Mouse (Mus musculus) stomach, postnatal 0 days (tissue): ENCODE data around the gene Insc. TPM values are rescaled to one million over a fixed set of nuclear protein-coding genes. Genes with fewer than 3 reads are reported as not detected.
A peak's percentile ranks its signal among the peaks of the same experiment; 100 is the strongest.

Experiments
- ATAC-seq: fragments of 200-750 bp; cut with Nextera tagmentation; 2 replicates; pipeline ENCODE4 v1.8.0; 2017; ENCODE audit not compliant: low FRiP score, low TSS enrichment
- DNase-seq: peaks from one replicate; pipeline ENCODE4 v3.0.0-alpha.2; 2016; ENCODE audit warnings: low spot score
- H3K27ac ChIP-seq: fragments of 300-500 bp; sonication (generic); replicated peaks from 2 replicates; pipeline ENCODE4 v1.5.1; 2014; ENCODE audit warnings: mild to moderate bottlenecking, control low read depth
- H3K27me3 ChIP-seq: fragments of 300-500 bp; sonication (generic); 2 replicates; pipeline ENCODE4 v1.6.1; 2014; ENCODE audit warnings: low read length; ENCODE audit not compliant: control insufficient read depth, insufficient read depth
- H3K36me3 ChIP-seq: fragments of 300-500 bp; sonication (generic); 2 replicates; pipeline ENCODE4 v1.6.1; 2014; ENCODE audit warnings: low read length, mixed read lengths; ENCODE audit not compliant: control insufficient read depth, insufficient read depth
- H3K4me1 ChIP-seq: fragments of 300-500 bp; sonication (generic); replicated peaks from 2 replicates; pipeline ENCODE4 v1.6.1; 2014; ENCODE audit warnings: antibody characterized with exemption; ENCODE audit not compliant: control insufficient read depth, insufficient read depth
- H3K4me2 ChIP-seq: fragments of 300-500 bp; sonication (generic); replicated peaks from 2 replicates; pipeline ENCODE4 v1.6.1; 2014; ENCODE audit warnings: low read depth, mild to moderate bottlenecking, control low read depth, moderate library complexity
- H3K4me3 ChIP-seq: fragments of 300-500 bp; sonication (generic); 2 replicates; pipeline ENCODE4 v1.5.1; 2014; ENCODE audit warnings: low read depth, low read length, control low read depth
- H3K9ac ChIP-seq: fragments of 300-500 bp; sonication (generic); 2 replicates; pipeline ENCODE4 v1.6.1; 2014; ENCODE audit warnings: mild to moderate bottlenecking, low read length, control low read depth, mixed read lengths
- H3K9me3 ChIP-seq: fragments of 300-500 bp; sonication (generic); 2 replicates; pipeline ENCODE4 v1.6.1; 2016; ENCODE audit warnings: low read length; ENCODE audit not compliant: control insufficient read depth
- CTCF ChIP-seq: IDR thresholded peaks from 2 replicates; pipeline ENCODE4 v1.5.1; 2016; ENCODE audit warnings: antibody characterized with exemption, low read depth, mild to moderate bottlenecking, moderate library complexity
- EP300 ChIP-seq: optimal IDR thresholded peaks from 2 replicates; pipeline ENCODE3; 2016; ENCODE audit warnings: antibody characterized with exemption
- WGBS: fragments of 180-500 bp; shearing (Covaris S2); extraction: QIAGEN DNeasy Blood & Tissue Kit; methylation state at CpG from one replicate; pipeline ENCODE4 v1.1.7; 2014; 5-methylcytosine and 5-hydroxymethylcytosine counted together
- polyA plus RNA-seq: library from polyadenylated mRNA; unstranded; fragments of >200 nt; fragmentation: Nextera tagmentation; extraction: Ambion mirVana; gene quantifications from 2 replicates; pipeline ENCODE4 v1.2.1, GENCODE M21; 2015

Gene Insc
- polyA plus RNA-seq, 1 experiment from 2014 or later: 15.8 TPM

DNA sequence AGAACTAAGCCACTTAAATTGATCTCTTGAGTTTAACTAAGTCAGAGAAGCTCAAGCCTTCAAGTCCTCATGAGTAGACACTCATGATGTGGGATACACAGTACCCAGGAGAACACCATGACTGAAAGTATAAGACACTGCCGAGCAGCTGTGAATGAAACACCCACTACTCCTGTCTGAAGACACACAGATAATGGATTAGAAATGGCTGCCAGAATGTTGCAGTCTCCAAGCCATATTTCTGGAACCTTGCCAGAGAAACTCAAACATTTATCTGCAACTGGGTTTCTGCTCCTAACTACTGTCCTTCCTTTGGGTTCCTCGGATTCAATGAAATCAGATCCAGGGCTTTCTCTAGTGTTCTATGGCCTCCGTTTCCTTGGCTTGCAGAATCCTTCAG, 23.0 kb downstream of the Insc start:
- H3K9me3 ChIP-seq: no peaks in the 10 kb centered on the region
- ATAC-seq: no peak
- DNase-seq: peak; percentile 7
- H3K36me3 ChIP-seq: no peaks in the 10 kb centered on the region
- H3K27ac ChIP-seq: no peak overlapping the region
- no peak overlapping the region for H3K4me3 ChIP-seq
- TF ChIP-seq CTCF (no peak), EP300 (no peak)
- WGBS: 61% methylated on average over 3 of the region's 3 CpGs
- H3K27me3 ChIP-seq: no peaks in the 10 kb centered on the region
- no peak overlapping the region for H3K4me2 ChIP-seq
- H3K9ac ChIP-seq: no peak overlapping the region
- no peaks in the 10 kb centered on the region for H3K4me1 ChIP-seq

DNA sequence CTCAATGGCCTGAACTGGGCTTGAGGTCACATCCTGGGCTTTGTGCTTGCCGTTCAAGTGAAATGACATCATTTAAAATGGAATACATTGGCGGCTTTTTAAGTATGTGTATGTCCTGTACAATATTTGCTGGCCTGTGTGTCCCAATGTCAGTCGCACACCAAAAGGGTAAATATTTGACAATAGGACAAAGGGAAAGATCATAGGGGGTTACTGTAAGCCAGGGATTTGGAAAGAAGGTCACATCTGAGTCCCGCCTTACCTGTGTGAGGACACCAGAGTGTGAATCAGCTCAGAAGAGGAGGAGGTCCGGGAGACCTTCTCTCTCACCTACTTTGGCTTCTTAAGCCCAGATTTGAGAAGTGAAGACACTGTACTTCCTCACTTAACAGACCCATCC, 25.0 kb downstream of the Insc start:
- TF ChIP-seq CTCF: no peak
- TF ChIP-seq EP300: no peak
- 71% methylated on average over 5 of the region's 5 CpGs for WGBS
- no peaks in the 10 kb centered on the region for H3K36me3 ChIP-seq

DNA sequence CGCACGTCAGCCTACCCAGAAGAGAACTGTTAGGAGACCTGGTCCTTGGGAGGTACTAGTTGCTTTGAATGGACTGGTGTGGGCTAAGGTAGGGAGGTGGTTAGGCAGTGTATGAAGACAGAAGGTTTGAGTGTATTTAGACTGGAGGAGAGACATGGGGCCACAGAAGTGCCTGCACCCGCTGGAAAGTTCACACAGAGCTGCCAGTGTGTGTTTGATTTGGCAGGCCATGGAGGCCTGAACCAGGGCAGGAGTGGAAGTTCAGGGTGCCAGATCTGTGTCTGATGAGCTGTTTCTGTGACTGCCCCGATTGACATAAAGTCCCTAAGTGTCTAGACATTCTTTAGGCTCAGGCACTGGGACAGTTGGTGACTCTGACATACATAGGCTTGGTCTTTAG, 25.5 kb downstream of the Insc start:
- ATAC-seq: no peak
- WGBS: 80% methylated on average over 4 of the region's 4 CpGs
- Histone ChIP-seq H3K27me3 (no peaks in the 10 kb centered on the region), H3K4me3 (no peak overlapping the region), H3K36me3 (no peaks in the 10 kb centered on the region), H3K27ac (no peak overlapping the region), H3K9me3 (no peaks in the 10 kb centered on the region), H3K9ac (no peak overlapping the region), H3K4me1 (no peaks in the 10 kb centered on the region), H3K4me2 (no peak overlapping the region)
- DNase-seq: peak; percentile 12
- TF ChIP-seq CTCF (no peak), EP300 (no peak)

More for the DNA sequence above, 25.0 kb downstream of the Insc start:
- Histone ChIP-seq H3K27ac (no peak overlapping the region), H3K27me3 (no peaks in the 10 kb centered on the region), H3K4me3 (no peak overlapping the region), H3K9me3 (no peaks in the 10 kb centered on the region), H3K9ac (no peak overlapping the region), H3K4me1 (no peaks in the 10 kb centered on the region), H3K4me2 (no peak overlapping the region)
- peak; percentile 8 for DNase-seq
- no peak for ATAC-seq

DNA sequence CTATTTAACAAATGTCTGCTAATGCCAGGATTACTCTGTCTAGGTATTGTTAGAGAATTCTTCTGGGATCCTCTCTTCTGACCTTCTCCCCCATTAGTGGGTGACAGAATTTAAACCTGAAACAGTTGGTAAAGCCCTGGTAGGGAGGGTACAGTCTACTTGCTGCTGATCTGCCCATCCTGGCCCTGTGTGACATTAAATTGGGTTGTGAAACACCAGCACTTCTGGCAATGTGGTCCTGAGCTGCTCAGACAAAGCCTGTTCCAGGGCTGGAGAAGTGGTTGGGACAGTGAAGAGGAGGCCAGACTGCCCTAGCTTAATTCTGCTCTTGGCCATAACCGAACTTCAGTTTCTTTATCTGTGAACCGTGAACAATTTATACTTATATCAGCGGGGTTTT, 27.1 kb downstream of the Insc start:
- no peak overlapping the region for H3K4me2 ChIP-seq
- H3K27ac ChIP-seq: no peak overlapping the region
- H3K4me1 ChIP-seq: no peaks in the 10 kb centered on the region
- WGBS: 90% methylated on average over 3 of the region's 3 CpGs
- no peak overlapping the region for H3K9ac ChIP-seq
- H3K27me3 ChIP-seq: no peaks in the 10 kb centered on the region
- H3K36me3 ChIP-seq: no peaks in the 10 kb centered on the region
- TF ChIP-seq CTCF: no peak
- no peak for TF ChIP-seq EP300
- H3K4me3 ChIP-seq: no peak overlapping the region
- no peak for ATAC-seq
- DNase-seq: no peak
- no peaks in the 10 kb centered on the region for H3K9me3 ChIP-seq

DNA sequence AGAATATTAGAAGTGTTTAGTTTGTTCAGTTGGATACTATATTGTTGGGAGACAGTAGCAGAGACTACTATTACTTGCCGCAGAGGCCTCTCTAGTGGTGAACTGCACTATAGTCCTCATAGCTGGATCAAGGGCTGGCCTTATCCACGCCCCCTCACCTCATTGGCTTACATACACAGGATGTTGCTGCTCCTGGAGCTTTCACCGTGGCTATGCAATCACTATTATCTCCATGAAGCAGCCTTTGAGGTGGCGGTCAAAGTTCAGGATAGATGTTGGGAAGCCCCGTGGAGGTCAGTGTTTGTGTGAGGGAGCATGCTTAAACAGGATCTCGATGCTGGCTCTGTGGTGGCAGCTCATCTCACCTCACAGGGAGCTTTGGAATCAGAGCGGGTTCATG, 28.3 kb downstream of the Insc start:
- WGBS: 65% methylated on average over 7 of the region's 7 CpGs
- no peak for DNase-seq
- Histone ChIP-seq H3K36me3 (no peaks in the 10 kb centered on the region), H3K4me1 (no peaks in the 10 kb centered on the region), H3K27ac (no peak overlapping the region), H3K4me3 (no peak overlapping the region), H3K27me3 (no peaks in the 10 kb centered on the region), H3K4me2 (no peak overlapping the region), H3K9me3 (no peaks in the 10 kb centered on the region), H3K9ac (no peak overlapping the region)
- ATAC-seq: no peak
- TF ChIP-seq EP300: no peak
- TF ChIP-seq CTCF: no peak

DNA sequence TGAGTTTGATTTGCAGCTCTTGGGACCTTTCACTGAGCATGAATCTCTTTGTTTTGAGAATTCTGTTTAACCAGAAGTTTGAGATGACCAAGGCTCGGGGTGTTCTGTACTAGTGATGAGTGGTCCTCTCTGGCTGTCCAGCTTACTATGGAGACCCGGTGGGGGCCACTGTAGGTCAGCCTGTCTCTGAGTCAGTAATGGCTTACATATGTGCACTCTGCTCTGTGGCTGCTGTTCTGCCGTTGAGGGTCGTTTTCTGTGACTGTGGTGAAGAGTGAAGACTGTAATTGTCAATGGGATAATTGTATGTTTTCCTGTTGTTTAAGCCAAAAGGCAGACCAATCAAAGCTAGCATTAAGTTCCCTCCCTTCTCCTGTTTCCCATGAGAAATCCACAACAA, 30.3 kb downstream of the Insc start:
- no peak overlapping the region for H3K27ac ChIP-seq
- 56% methylated on average over 4 of the region's 4 CpGs for WGBS
- no peak for DNase-seq

More for the DNA sequence above, 30.3 kb downstream of the Insc start:
- Histone ChIP-seq H3K9ac (no peak overlapping the region), H3K4me3 (no peak overlapping the region), H3K27me3 (no peaks in the 10 kb centered on the region), H3K9me3 (no peaks in the 10 kb centered on the region), H3K4me1 (no peaks in the 10 kb centered on the region), H3K4me2 (no peak overlapping the region), H3K36me3 (no peaks in the 10 kb centered on the region)
- TF ChIP-seq EP300: no peak
- TF ChIP-seq CTCF: no peak
- ATAC-seq: no peak
